Mouse (Mus musculus) thymus, adult 2 months (tissue): ENCODE measurements around the gene Actrt3. TPM values are rescaled to one million over a fixed set of nuclear protein-coding genes. Genes with fewer than 3 reads are reported as not detected.

Experiments
- DNase-seq: peaks from one replicate; pipeline ENCODE4 v3.0.0; 2021
- H3K27ac ChIP-seq: fragments of 200-500 bp; 2 replicates; pipeline ENCODE4 v1.5.1; 2012; ENCODE audit warnings: low read length, control low read depth; ENCODE audit not compliant: control insufficient read depth, insufficient read depth
- H3K27me3 ChIP-seq: fragments of 200-500 bp; 2 replicates; pipeline ENCODE4 v1.6.1; 2012; ENCODE audit warnings: mild to moderate bottlenecking, low read length, moderate library complexity, mixed read lengths; ENCODE audit not compliant: control insufficient read depth, insufficient read depth
- H3K36me3 ChIP-seq: fragments of 200-500 bp; 2 replicates; pipeline ENCODE4 v1.6.1; 2012; ENCODE audit warnings: mild to moderate bottlenecking, low read length, moderate library complexity; ENCODE audit not compliant: control insufficient read depth, insufficient read depth
- H3K4me1 ChIP-seq: fragments of 200-500 bp; replicated peaks from 2 replicates; pipeline ENCODE4 v1.6.1; 2012; ENCODE audit warnings: low read length; ENCODE audit not compliant: control insufficient read depth, insufficient read depth
- H3K4me3 ChIP-seq: fragments of 200-500 bp; 2 replicates; pipeline ENCODE4 v1.5.1; 2012; ENCODE audit warnings: mild to moderate bottlenecking, low read length, control low read depth, moderate library complexity; ENCODE audit not compliant: control insufficient read depth, insufficient read depth
- CTCF ChIP-seq: fragments of 200-500 bp; IDR thresholded peaks from 2 replicates; pipeline ENCODE4 v1.5.1; 2012; ENCODE audit warnings: mild to moderate bottlenecking, control low read depth, low read length, moderate library complexity, borderline replicate concordance; ENCODE audit not compliant: control insufficient read depth, poor library complexity, insufficient read depth; ENCODE audit errors: extremely low read depth
- POLR2A ChIP-seq: fragments of 200-500 bp; IDR thresholded peaks from 2 replicates; pipeline ENCODE4 v1.6.1; 2012; ENCODE audit warnings: mild to moderate bottlenecking, low read length, control low read depth, moderate library complexity; ENCODE audit not compliant: control insufficient read depth, poor library complexity, insufficient read depth; ENCODE audit errors: extremely low read depth
- WGBS: fragments of 180-500 bp; shearing (Covaris S2); methylation state at CpG from one replicate; pipeline ENCODE4 v1.1.7; 2018; 5-methylcytosine and 5-hydroxymethylcytosine counted together
- polyA plus RNA-seq: library from polyadenylated mRNA; depleted of rRNA; stranded (reverse); fragments of >200 nt; gene quantifications from 2 replicates; pipeline ENCODE4 v1.2.3, GENCODE M21; 2012

Actrt3 gene
- polyA plus RNA-seq, 1 experiment, result not detected

GRCm38 (mm10) chr3:30633681-30634080 lies 33.9 kb upstream of the Actrt3 start:
- Histone ChIP-seq H3K4me1 (no peaks in the 10 kb centered on the region), H3K27me3 (no peaks in the 10 kb centered on the region), H3K27ac (no peak overlapping the region), H3K4me3 (no peak overlapping the region), H3K36me3 (no peaks in the 10 kb centered on the region)
- DNase-seq, result no peak
- WGBS, result 68% methylated on average over 3 of the region's 3 CpGs
- TF ChIP-seq CTCF, result no peak
- no peak for TF ChIP-seq POLR2A

- TF ChIP-seq CTCF (no peak), POLR2A (no peak)
- peaks cover 26% of the 10 kb centered on the region for H3K36me3 ChIP-seq
- no peak overlapping the region for H3K4me3 ChIP-seq
- no peak overlapping the region for H3K27ac ChIP-seq
- no peak for DNase-seq
- WGBS, result 57% methylated on average over 8 of the region's 8 CpGs
- no peaks in the 10 kb centered on the region for H3K27me3 ChIP-seq
- no peaks in the 10 kb centered on the region for H3K4me1 ChIP-seq
Measured at GRCm38 (mm10) chr3:30620132-30620531, 20.4 kb upstream of the Actrt3 start.

DNA sequence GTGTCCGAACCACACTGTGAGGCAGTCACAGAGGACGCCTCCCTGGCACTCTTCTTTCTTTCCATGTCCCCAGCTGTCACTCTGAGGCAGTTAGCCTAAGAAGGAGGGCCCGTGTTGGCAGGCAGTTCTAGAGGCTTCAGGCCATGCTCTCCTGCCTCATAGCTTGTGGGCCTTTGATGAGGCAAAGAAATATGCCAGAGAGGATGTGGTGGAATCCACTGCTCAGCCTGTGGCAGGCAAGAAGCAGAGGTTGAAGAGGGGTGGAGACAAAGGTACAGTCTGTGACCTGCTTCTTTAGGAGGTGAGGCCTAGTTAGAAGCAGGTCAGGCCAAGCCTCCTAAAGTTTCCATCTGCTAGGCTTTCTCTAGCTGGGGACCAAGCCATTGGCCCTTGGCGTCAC lies 11.2 kb upstream of the Actrt3 start:
- TF ChIP-seq POLR2A, result no peak
- TF ChIP-seq CTCF, result no peak
- 54% methylated on average over 4 of the region's 4 CpGs for WGBS
- no peaks in the 10 kb centered on the region for H3K27me3 ChIP-seq
- no peak overlapping the region for H3K4me3 ChIP-seq
- no peak overlapping the region for H3K27ac ChIP-seq
- H3K36me3 ChIP-seq, result peaks cover 53% of the 10 kb centered on the region
- DNase-seq, result peak; percentile 32
- peaks cover 4% of the 10 kb centered on the region for H3K4me1 ChIP-seq

GRCm38 (mm10) chr3:30608999-30609398 lies 9.3 kb upstream of the Actrt3 start:
- H3K4me3 ChIP-seq, result no peak overlapping the region
- TF ChIP-seq CTCF, result no peak
- TF ChIP-seq POLR2A, result no peak
- DNase-seq, result no peak
- no peak overlapping the region for H3K27ac ChIP-seq
- H3K27me3 ChIP-seq, result no peaks in the 10 kb centered on the region
- peaks cover 4% of the 10 kb centered on the region for H3K4me1 ChIP-seq
- WGBS, result 95% methylated on average over 3 of the region's 3 CpGs
- H3K36me3 ChIP-seq, result peaks cover 41% of the 10 kb centered on the region

- Histone ChIP-seq H3K36me3 (peaks cover 9% of the 10 kb centered on the region), H3K4me3 (no peak overlapping the region), H3K4me1 (peaks cover 11% of the 10 kb centered on the region), H3K27me3 (no peaks in the 10 kb centered on the region), H3K27ac (no peak overlapping the region)
- DNase-seq, result no peak
- TF ChIP-seq POLR2A, result no peak
- TF ChIP-seq CTCF, result no peak
- 62% methylated on average over 10 of the region's 10 CpGs for whole genome bisulfite sequencing
Measured at GRCm38 (mm10) chr3:30603256-30603655, 3.5 kb upstream of the Actrt3 start.

GRCm38 (mm10) chr3:30602740-30603098 lies 3.0 kb upstream of the Actrt3 start:
- Histone ChIP-seq H3K4me1 (peaks cover 11% of the 10 kb centered on the region), H3K27me3 (no peaks in the 10 kb centered on the region), H3K4me3 (peak overlapping the region; percentile 81), H3K36me3 (peaks cover 7% of the 10 kb centered on the region), H3K27ac (peak overlapping the region; percentile 82)
- TF ChIP-seq CTCF (no peak), POLR2A (no peak)
- no peak for DNase-seq
- under 1% methylated on average over 27 of the region's 27 CpGs for WGBS

GRCm38 (mm10) chr3:30602065-30602739 lies 2.5 kb upstream of the Actrt3 start, which contains the start of gene Mynn:
Gene Mynn, plus strand, starts transcription at chr3:30602065.
- H3K36me3 ChIP-seq, result peaks cover 2% of the 10 kb centered on the region
- under 1% methylated on average over 40 of the region's 40 CpGs for WGBS
- peak; percentile 97 for DNase-seq
- peak within 1 kb of the TSS; percentile 82 for H3K27ac ChIP-seq
- H3K27me3 ChIP-seq, result no peaks in the 10 kb centered on the region
- peaks cover 11% of the 10 kb centered on the region for H3K4me1 ChIP-seq
- peak within 1 kb of the TSS; percentile 81 for H3K4me3 ChIP-seq
- TF ChIP-seq CTCF (no peak; the same call in 1 of the 2 replicates), POLR2A (peak; percentile 61; the same call in 1 of the 2 replicates)

GRCm38 (mm10) chr3:30601610-30602064 lies 1.9 kb upstream of the Actrt3 start:
- H3K27ac ChIP-seq, result peak overlapping the region; percentile 82
- H3K36me3 ChIP-seq, result no peaks in the 10 kb centered on the region
- DNase-seq, result no peak
- peak overlapping the region; percentile 81 for H3K4me3 ChIP-seq
- TF ChIP-seq CTCF, result no peak
- no peak for TF ChIP-seq POLR2A
- under 1% methylated on average over 13 of the region's 13 CpGs for WGBS
- H3K27me3 ChIP-seq, result no peaks in the 10 kb centered on the region
- H3K4me1 ChIP-seq, result peaks cover 11% of the 10 kb centered on the region
